Mouse (Mus musculus) erythroblast, embryonic 14.5 days (primary cell): ENCODE data around the gene Cmip.

Experiments used
- GATA1 ChIP-seq: IDR thresholded peaks from 2 replicates; pipeline ENCODE4 v1.6.1; 2012; ENCODE audit warnings: low read length, inconsistent platforms, mixed read lengths
- TAL1 ChIP-seq: IDR thresholded peaks from 3 replicates; pipeline ENCODE4 v1.6.1; 2012; ENCODE audit warnings: low read length, inconsistent platforms, mixed read lengths

DNA sequence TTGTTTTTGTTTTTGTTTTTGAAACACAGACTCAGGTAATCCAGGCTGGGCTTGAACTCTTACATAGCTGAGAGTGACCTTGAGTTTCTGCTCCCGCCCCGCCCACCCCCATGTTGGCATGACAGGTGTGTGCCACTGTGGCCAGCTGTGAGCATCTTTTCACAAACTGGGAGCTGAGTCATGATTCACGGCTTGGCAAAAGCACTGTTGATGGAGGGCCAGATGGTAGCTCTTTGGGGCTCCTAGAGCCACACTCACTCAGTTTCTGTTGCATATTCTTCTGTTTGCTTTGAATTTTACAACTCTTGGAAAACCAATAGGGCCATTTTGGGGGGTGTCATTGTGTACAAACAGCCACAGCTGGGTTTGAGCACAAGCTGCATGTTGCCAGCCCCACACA, 149.2 kb downstream of the Cmip start:
- TF ChIP-seq TAL1 (no peak), GATA1 (no peak)
